Mouse (Mus musculus): ENCODE measurements around the gene B3gnt7. TPM values are rescaled to one million over a fixed set of nuclear protein-coding genes. Genes with fewer than 3 reads are reported as not detected.

Gene B3gnt7
- polyA plus RNA-seq, 1 experiment: 54.9 TPM

- no peak overlapping the region for H3K9ac ChIP-seq (ENCODE audit: low read depth, poor library complexity, severe bottlenecking)
- TF ChIP-seq CTCF (IDR thresholded peaks at IDR 0.05; ENCODE audit: low read depth, low read length) (no peak), EP300 (IDR thresholded peaks at IDR 0.05; ENCODE audit: insufficient read depth, low read depth, low read length) (no peak), POLR2A (IDR thresholded peaks at IDR 0.05; ENCODE audit: insufficient read depth, low read length) (no peak)
- no peak overlapping the region for H3K27ac ChIP-seq (ENCODE audit: insufficient read depth, low read length)
- no peaks in the 10 kb centered on the region for H3K9me3 ChIP-seq (replicated peaks; ENCODE audit: control insufficient read depth, insufficient read depth, low read length, poor library complexity, severe bottlenecking)
- no peak overlapping the region for H3K4me3 ChIP-seq (ENCODE audit: low read depth, low read length)
- H3K4me1 ChIP-seq (ENCODE audit: control insufficient read depth, insufficient read depth, low read length): peaks cover 2% of the 10 kb centered on the region
- no peaks in the 10 kb centered on the region for H3K36me3 ChIP-seq (ENCODE audit: control insufficient read depth, insufficient read depth, low read length, poor library complexity, severe bottlenecking)
- no peaks in the 10 kb centered on the region for H3K27me3 ChIP-seq (ENCODE audit: control insufficient read depth, insufficient read depth, low read length, poor library complexity, severe bottlenecking)
Measured at GRCm38 (mm10) chr1:86294472-86294871, 8.2 kb upstream of the B3gnt7 start.

- H3K27ac ChIP-seq (ENCODE audit: insufficient read depth, low read length): 0 out of 2 replicates have a peak overlapping the region, but pooled peaks have one; percentile 10
- peaks cover 9% of the 10 kb centered on the region for H3K4me1 ChIP-seq (ENCODE audit: control insufficient read depth, insufficient read depth, low read length)
- no peak overlapping the region for H3K9ac ChIP-seq (ENCODE audit: low read depth, poor library complexity, severe bottlenecking)
- H3K36me3 ChIP-seq (ENCODE audit: control insufficient read depth, insufficient read depth, low read length, poor library complexity, severe bottlenecking): no peaks in the 10 kb centered on the region; the same call in 1 of the 2 replicates
- no peaks in the 10 kb centered on the region for H3K9me3 ChIP-seq (replicated peaks; ENCODE audit: control insufficient read depth, insufficient read depth, low read length, poor library complexity, severe bottlenecking)
- H3K27me3 ChIP-seq (ENCODE audit: control insufficient read depth, insufficient read depth, low read length, poor library complexity, severe bottlenecking): no peaks in the 10 kb centered on the region
- TF ChIP-seq CTCF (IDR thresholded peaks at IDR 0.05; ENCODE audit: low read depth, low read length) (no peak), EP300 (IDR thresholded peaks at IDR 0.05; ENCODE audit: insufficient read depth, low read depth, low read length) (no peak), POLR2A (IDR thresholded peaks at IDR 0.05; ENCODE audit: insufficient read depth, low read length) (no peak)
- H3K4me3 ChIP-seq (ENCODE audit: low read depth, low read length): no peak overlapping the region
Measured at GRCm38 (mm10) chr1:86300093-86300492, 2.5 kb upstream of the B3gnt7 start.

GRCm38 (mm10) chr1:86300731-86301130, 1.9 kb upstream of the B3gnt7 start:
- H3K27me3 ChIP-seq (ENCODE audit: control insufficient read depth, insufficient read depth, low read length, poor library complexity, severe bottlenecking): no peaks in the 10 kb centered on the region
- TF ChIP-seq POLR2A (IDR thresholded peaks at IDR 0.05; ENCODE audit: insufficient read depth, low read length) (no peak), CTCF (IDR thresholded peaks at IDR 0.05; ENCODE audit: low read depth, low read length) (no peak), EP300 (IDR thresholded peaks at IDR 0.05; ENCODE audit: insufficient read depth, low read depth, low read length) (0 out of 2 replicates have a peak, but pooled peaks have one; percentile 5)
- peaks cover 9% of the 10 kb centered on the region for H3K4me1 ChIP-seq (ENCODE audit: control insufficient read depth, insufficient read depth, low read length)

GRCm38 (mm10) chr1:86301221-86302091, 1.2 kb upstream of the B3gnt7 start:
- Histone ChIP-seq H3K9ac (ENCODE audit: low read depth, poor library complexity, severe bottlenecking) (0 out of 2 replicates have a peak overlapping the region, but pooled peaks have one; percentile 51), H3K27me3 (ENCODE audit: control insufficient read depth, insufficient read depth, low read length, poor library complexity, severe bottlenecking) (no peaks in the 10 kb centered on the region), H3K4me1 (ENCODE audit: control insufficient read depth, insufficient read depth, low read length) (peaks cover 9% of the 10 kb centered on the region), H3K9me3 (replicated peaks; ENCODE audit: control insufficient read depth, insufficient read depth, low read length, poor library complexity, severe bottlenecking) (no peaks in the 10 kb centered on the region), H3K36me3 (ENCODE audit: control insufficient read depth, insufficient read depth, low read length, poor library complexity, severe bottlenecking) (peaks cover 11% of the 10 kb centered on the region), H3K27ac (ENCODE audit: insufficient read depth, low read length) (0 out of 2 replicates have a peak overlapping the region, but pooled peaks have one; percentile 82), H3K4me3 (ENCODE audit: low read depth, low read length) (no peak overlapping the region)
- TF ChIP-seq POLR2A (IDR thresholded peaks at IDR 0.05; ENCODE audit: insufficient read depth, low read length) (no peak), CTCF (IDR thresholded peaks at IDR 0.05; ENCODE audit: low read depth, low read length) (peak; percentile 65), EP300 (IDR thresholded peaks at IDR 0.05; ENCODE audit: insufficient read depth, low read depth, low read length) (peak; percentile 74)

More at GRCm38 (mm10) chr1:86300731-86301130, 1.9 kb upstream of the B3gnt7 start:
- H3K9ac ChIP-seq (ENCODE audit: low read depth, poor library complexity, severe bottlenecking): no peak overlapping the region
- no peak overlapping the region for H3K4me3 ChIP-seq (ENCODE audit: low read depth, low read length)
- no peaks in the 10 kb centered on the region for H3K9me3 ChIP-seq (replicated peaks; ENCODE audit: control insufficient read depth, insufficient read depth, low read length, poor library complexity, severe bottlenecking)
- H3K36me3 ChIP-seq (ENCODE audit: control insufficient read depth, insufficient read depth, low read length, poor library complexity, severe bottlenecking): peaks cover 5% of the 10 kb centered on the region
- H3K27ac ChIP-seq (ENCODE audit: insufficient read depth, low read length): no peak overlapping the region

- Histone ChIP-seq H3K27me3 (ENCODE audit: control insufficient read depth, insufficient read depth, low read length, poor library complexity, severe bottlenecking) (no peaks in the 10 kb centered on the region), H3K4me1 (ENCODE audit: control insufficient read depth, insufficient read depth, low read length) (peaks cover 13% of the 10 kb centered on the region), H3K36me3 (ENCODE audit: control insufficient read depth, insufficient read depth, low read length, poor library complexity, severe bottlenecking) (peaks cover 19% of the 10 kb centered on the region), H3K27ac (ENCODE audit: insufficient read depth, low read length) (peak overlapping the region; percentile 82), H3K9ac (ENCODE audit: low read depth, poor library complexity, severe bottlenecking) (peak overlapping the region; percentile 94), H3K4me3 (ENCODE audit: low read depth, low read length) (peak overlapping the region; percentile 94), H3K9me3 (replicated peaks; ENCODE audit: control insufficient read depth, insufficient read depth, low read length, poor library complexity, severe bottlenecking) (no peaks in the 10 kb centered on the region)
- no peak for TF ChIP-seq CTCF (IDR thresholded peaks at IDR 0.05; ENCODE audit: low read depth, low read length)
- peak; percentile 69 for TF ChIP-seq EP300 (IDR thresholded peaks at IDR 0.05; ENCODE audit: insufficient read depth, low read depth, low read length)
- no peak for TF ChIP-seq POLR2A (IDR thresholded peaks at IDR 0.05; ENCODE audit: insufficient read depth, low read length)
Measured at GRCm38 (mm10) chr1:86303063-86303872, 636 bp downstream of the B3gnt7 start.

Data from ES-Bruce4 (cell line).